Mouse (Mus musculus) midbrain, embryonic 14.5 days (tissue): ENCODE results near the gene Cpsf4l. TPM values are rescaled to one million over a fixed set of nuclear protein-coding genes. Genes with fewer than 3 reads are reported as not detected.

Experiments
- ATAC-seq: fragments of 200-750 bp; cut with Nextera tagmentation; 2 replicates; pipeline ENCODE4 v1.8.0; 2017; ENCODE audit warnings: moderate number of reproducible peaks, moderate library complexity; ENCODE audit not compliant: low FRiP score, low TSS enrichment
- DNase-seq: peaks from one replicate; pipeline ENCODE4 v3.0.0-alpha.2; 2015
- H3K27ac ChIP-seq: fragments of 300-500 bp; sonication (generic); replicated peaks from 2 replicates; pipeline ENCODE4 v1.5.1; 2014; ENCODE audit warnings: mild to moderate bottlenecking, low read depth, low read length, moderate library complexity
- H3K27me3 ChIP-seq: fragments of 300-500 bp; sonication (generic); 2 replicates; pipeline ENCODE4 v1.6.1; 2014; ENCODE audit warnings: low read length, control low read depth, mixed read lengths; ENCODE audit not compliant: control insufficient read depth, insufficient read depth
- H3K36me3 ChIP-seq: fragments of 300-500 bp; sonication (generic); 2 replicates; pipeline ENCODE4 v1.6.1; 2014; ENCODE audit warnings: low read length, control low read depth; ENCODE audit not compliant: control insufficient read depth, insufficient read depth
- H3K4me1 ChIP-seq: fragments of 300-500 bp; sonication (generic); 2 replicates; pipeline ENCODE4 v1.6.1; 2014; ENCODE audit warnings: mild to moderate bottlenecking, antibody characterized with exemption, low read length, control low read depth; ENCODE audit not compliant: control insufficient read depth, insufficient read depth
- H3K4me2 ChIP-seq: fragments of 300-500 bp; sonication (generic); 2 replicates; pipeline ENCODE4 v1.6.1; 2014; ENCODE audit warnings: mild to moderate bottlenecking, low read length, moderate library complexity
- H3K4me3 ChIP-seq: fragments of 300-500 bp; sonication (generic); replicated peaks from 2 replicates; pipeline ENCODE4 v1.5.1; 2014; ENCODE audit warnings: low read depth, low read length
- H3K9ac ChIP-seq: fragments of 300-500 bp; sonication (generic); replicated peaks from 2 replicates; pipeline ENCODE4 v1.6.1; 2014; ENCODE audit warnings: mild to moderate bottlenecking, low read length, moderate library complexity
- H3K9me3 ChIP-seq: fragments of 300-500 bp; sonication (generic); 2 replicates; pipeline ENCODE4 v1.6.1; 2016; ENCODE audit warnings: low read length, control low read depth, mixed read lengths; ENCODE audit not compliant: control insufficient read depth
- WGBS: fragments of 180-500 bp; shearing (Covaris S2); extraction: QIAGEN DNeasy Blood & Tissue Kit; methylation state at CpG from one replicate; pipeline ENCODE4 v1.1.7; 2014; 5-methylcytosine and 5-hydroxymethylcytosine counted together
- polyA plus RNA-seq: library from polyadenylated mRNA; unstranded; fragments of >200 nt; fragmentation: Nextera tagmentation; extraction: Ambion mirVana; gene quantifications from 2 replicates; pipeline ENCODE4 v1.2.1, GENCODE M21; 2014

Gene Cpsf4l
- polyA plus RNA-seq, 1 experiment from 2014 or later, result 0.47 TPM

- H3K27me3 ChIP-seq, result no peaks in the 10 kb centered on the region
- ATAC-seq (peak; percentile 75), DNase-seq (no peak)
- peak overlapping the region; percentile 91 for H3K4me3 ChIP-seq
- under 1% methylated on average over 37 of the region's 38 CpGs for WGBS
- peak overlapping the region; percentile 64 for H3K9ac ChIP-seq
- H3K4me2 ChIP-seq, result peak overlapping the region; percentile 92
- peaks cover 39% of the 10 kb centered on the region for H3K4me1 ChIP-seq
- H3K9me3 ChIP-seq, result no peaks in the 10 kb centered on the region
- peaks cover 11% of the 10 kb centered on the region for H3K36me3 ChIP-seq
- peak overlapping the region; percentile 91 for H3K27ac ChIP-seq
Observed at GRCm38 (mm10) chr11:113683627-113683956, 26.2 kb downstream of the Cpsf4l start.

DNA sequence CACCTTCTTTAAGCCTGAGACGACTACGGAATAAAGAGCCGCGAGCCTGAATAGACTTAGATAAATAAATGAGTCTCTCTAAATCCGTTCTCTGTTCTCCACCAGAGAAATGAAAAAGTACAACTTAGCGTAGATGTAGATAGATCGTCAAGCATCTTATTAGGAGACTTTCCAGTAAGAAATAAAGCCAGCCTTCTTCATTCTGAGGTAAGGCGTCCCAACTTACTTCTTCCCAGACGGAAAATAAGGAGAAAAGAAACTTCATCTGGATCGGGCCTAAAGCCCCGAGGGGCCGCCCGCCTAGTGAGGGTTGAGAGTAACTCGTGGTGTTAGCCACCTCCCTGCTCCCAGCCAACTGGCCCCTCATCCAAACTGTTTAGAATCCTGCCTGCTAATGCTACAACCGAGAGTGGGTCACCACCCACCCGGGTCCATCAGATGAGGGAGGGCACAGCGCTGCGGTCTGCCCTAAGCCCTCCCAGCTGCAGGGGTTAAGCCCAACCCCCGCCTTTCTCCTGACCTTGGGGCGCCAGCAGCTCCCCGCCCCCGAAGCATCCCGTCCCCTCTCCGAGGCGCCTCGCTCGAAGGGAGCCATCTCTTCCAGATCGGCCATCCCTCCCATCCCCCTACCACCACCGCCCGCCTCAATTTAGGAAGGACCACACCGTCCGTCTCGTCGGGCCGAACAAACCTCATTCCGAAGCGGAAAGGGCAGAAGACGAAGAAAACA is 26.8 kb downstream of the Cpsf4l start:
- Histone ChIP-seq H3K4me2 (peak overlapping the region; percentile 92), H3K4me1 (peaks cover 39% of the 10 kb centered on the region), H3K36me3 (peaks cover 6% of the 10 kb centered on the region), H3K27me3 (no peaks in the 10 kb centered on the region), H3K9me3 (no peaks in the 10 kb centered on the region), H3K9ac (peak overlapping the region; percentile 64), H3K4me3 (peak overlapping the region; percentile 91), H3K27ac (peak overlapping the region; percentile 91)
- DNase-seq (peak; percentile 58), ATAC-seq (peak; percentile 12)
- WGBS, result 2% methylated on average over 38 of the region's 38 CpGs

GRCm38 (mm10) chr11:113681979-113682378 is 27.8 kb downstream of the Cpsf4l start:
- no peak overlapping the region for H3K9ac ChIP-seq

DNA sequence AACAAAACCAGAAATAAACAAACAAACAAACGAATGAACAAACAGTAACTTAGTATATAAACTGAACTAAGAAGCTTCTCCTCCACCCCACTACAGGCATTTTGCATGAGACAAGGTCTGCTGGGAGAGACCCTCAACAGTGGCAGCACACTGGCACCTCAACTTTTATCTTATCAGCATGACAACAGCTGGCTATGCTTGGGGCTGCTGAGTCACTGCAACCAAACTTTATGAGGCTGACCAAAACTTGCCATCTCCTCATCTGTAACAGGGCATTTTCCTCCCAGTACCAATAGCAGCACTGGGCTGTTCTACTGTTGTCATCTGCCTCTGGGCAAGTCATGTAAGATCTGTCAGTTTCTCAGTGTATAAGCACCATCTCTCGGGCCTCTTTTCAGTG is 28.9 kb downstream of the Cpsf4l start:
- DNase-seq (no peak), ATAC-seq (no peak)
- H3K4me3 ChIP-seq, result no peak overlapping the region
- H3K4me2 ChIP-seq, result no peak overlapping the region
- no peak overlapping the region for H3K9ac ChIP-seq
- H3K9me3 ChIP-seq, result no peaks in the 10 kb centered on the region
- peaks cover 30% of the 10 kb centered on the region for H3K4me1 ChIP-seq
- H3K36me3 ChIP-seq, result peaks cover 11% of the 10 kb centered on the region
- H3K27me3 ChIP-seq, result no peaks in the 10 kb centered on the region
- WGBS, result 89% methylated on average over 2 of the region's 2 CpGs
- no peak overlapping the region for H3K27ac ChIP-seq

More at GRCm38 (mm10) chr11:113681979-113682378, 27.8 kb downstream of the Cpsf4l start:
- H3K4me2 ChIP-seq, result peak overlapping the region; percentile 92
- H3K36me3 ChIP-seq, result peaks cover 1% of the 10 kb centered on the region
- peaks cover 37% of the 10 kb centered on the region for H3K4me1 ChIP-seq
- H3K27me3 ChIP-seq, result no peaks in the 10 kb centered on the region
- no peak overlapping the region for H3K27ac ChIP-seq
- no peak for ATAC-seq
- DNase-seq, result no peak
- H3K9me3 ChIP-seq, result no peaks in the 10 kb centered on the region
- 0 out of 2 replicates have a peak overlapping the region, but pooled peaks have one; percentile 91 for H3K4me3 ChIP-seq

- DNase-seq, result no peak
- no peak overlapping the region for H3K9ac ChIP-seq
- WGBS, result 90% methylated on average over 8 of the region's 8 CpGs
Observed at GRCm38 (mm10) chr11:113678373-113678772, 31.4 kb downstream of the Cpsf4l start.

GRCm38 (mm10) chr11:113677378-113677777 is 32.4 kb downstream of the Cpsf4l start:
- Histone ChIP-seq H3K9ac (no peak overlapping the region), H3K27ac (no peak overlapping the region), H3K9me3 (no peaks in the 10 kb centered on the region), H3K36me3 (peaks cover 40% of the 10 kb centered on the region), H3K4me1 (peaks cover 11% of the 10 kb centered on the region), H3K4me2 (no peak overlapping the region), H3K4me3 (no peak overlapping the region), H3K27me3 (no peaks in the 10 kb centered on the region)
- whole genome bisulfite sequencing, result 94% methylated on average over 2 of the region's 2 CpGs
- no peak for ATAC-seq
- DNase-seq, result no peak

More at GRCm38 (mm10) chr11:113678373-113678772, 31.4 kb downstream of the Cpsf4l start:
- Histone ChIP-seq H3K4me1 (peaks cover 18% of the 10 kb centered on the region), H3K4me3 (no peak overlapping the region), H3K36me3 (peaks cover 34% of the 10 kb centered on the region), H3K9me3 (no peaks in the 10 kb centered on the region), H3K27ac (no peak overlapping the region), H3K27me3 (no peaks in the 10 kb centered on the region), H3K4me2 (no peak overlapping the region)
- ATAC-seq, result no peak

- Histone ChIP-seq H3K27ac (no peak overlapping the region), H3K4me2 (no peak overlapping the region), H3K27me3 (no peaks in the 10 kb centered on the region), H3K9ac (no peak overlapping the region), H3K9me3 (no peaks in the 10 kb centered on the region), H3K4me3 (no peak overlapping the region), H3K4me1 (peaks cover 6% of the 10 kb centered on the region; the same call in 1 of the 2 replicates), H3K36me3 (peaks cover 41% of the 10 kb centered on the region)
- DNase-seq (no peak), ATAC-seq (no peak)
- WGBS, result 88% methylated on average over 2 of the region's 2 CpGs
Observed at GRCm38 (mm10) chr11:113676847-113677246, 33.0 kb downstream of the Cpsf4l start.

- peaks cover 54% of the 10 kb centered on the region for H3K36me3 ChIP-seq
Observed at GRCm38 (mm10) chr11:113674595-113674994, 35.2 kb downstream of the Cpsf4l start.

DNA sequence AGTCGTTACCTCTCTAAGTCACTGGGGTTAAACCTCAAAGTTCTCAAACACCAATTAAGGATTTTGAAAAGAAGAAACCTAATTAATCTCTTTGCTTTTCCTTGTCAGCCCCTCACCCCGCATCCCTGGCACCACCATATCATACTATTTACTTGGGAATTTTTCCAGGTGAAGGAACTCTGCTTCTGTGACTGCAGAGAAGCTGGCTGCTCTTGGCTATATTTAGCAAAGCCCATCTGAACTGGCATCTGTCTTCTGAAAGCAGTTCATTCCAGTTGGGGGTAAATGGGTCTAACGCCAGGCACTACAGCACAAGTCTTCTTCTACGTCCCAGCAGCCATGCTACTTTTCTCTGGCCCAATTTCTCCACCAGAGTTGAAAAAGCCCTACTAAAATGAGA is 36.2 kb downstream of the Cpsf4l start:
- 95% methylated on average over 4 of the region's 4 CpGs for WGBS
- Histone ChIP-seq H3K9ac (no peak overlapping the region), H3K36me3 (peaks cover 57% of the 10 kb centered on the region), H3K27me3 (no peaks in the 10 kb centered on the region), H3K4me3 (no peak overlapping the region), H3K9me3 (no peaks in the 10 kb centered on the region), H3K4me1 (no peaks in the 10 kb centered on the region), H3K27ac (no peak overlapping the region), H3K4me2 (no peak overlapping the region)
- DNase-seq, result no peak
- ATAC-seq, result no peak

More at GRCm38 (mm10) chr11:113674595-113674994, 35.2 kb downstream of the Cpsf4l start:
- WGBS, result 89% methylated on average over 5 of the region's 5 CpGs
- Histone ChIP-seq H3K4me1 (no peaks in the 10 kb centered on the region), H3K27ac (no peak overlapping the region), H3K9me3 (no peaks in the 10 kb centered on the region), H3K9ac (no peak overlapping the region), H3K4me2 (no peak overlapping the region), H3K4me3 (no peak overlapping the region), H3K27me3 (no peaks in the 10 kb centered on the region)
- DNase-seq, result no peak
- ATAC-seq, result no peak
